Mouse (Mus musculus): ENCODE data around the gene Ptgir.

Ptgir gene

GRCm38 (mm10) chr7:16916342-16917265, 10.3 kb downstream of the Ptgir start:
- DNase-seq (ENCODE audit: low spot score), result no peak

DNA sequence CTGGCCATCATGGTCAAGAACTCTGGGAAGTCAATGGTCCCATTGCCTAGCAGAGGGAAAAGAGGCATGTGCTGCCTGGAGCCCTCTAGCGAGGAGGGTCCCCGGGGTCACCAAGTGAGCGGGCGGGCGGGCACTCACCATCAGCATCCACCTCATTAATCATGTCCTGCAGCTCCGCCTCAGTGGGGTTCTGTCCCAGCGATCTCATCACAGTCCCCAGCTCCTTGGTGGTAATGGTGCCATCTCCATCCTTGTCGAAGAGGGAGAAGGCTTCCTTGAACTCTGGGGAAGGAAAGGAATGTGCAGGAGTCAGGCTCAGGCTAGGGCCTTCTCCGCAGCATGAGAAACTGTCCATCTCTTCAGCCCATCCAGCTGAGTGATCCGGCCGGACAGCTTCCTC, 11.2 kb downstream of the Ptgir start:
- no peak for DNase-seq (ENCODE audit: low spot score)

DNA sequence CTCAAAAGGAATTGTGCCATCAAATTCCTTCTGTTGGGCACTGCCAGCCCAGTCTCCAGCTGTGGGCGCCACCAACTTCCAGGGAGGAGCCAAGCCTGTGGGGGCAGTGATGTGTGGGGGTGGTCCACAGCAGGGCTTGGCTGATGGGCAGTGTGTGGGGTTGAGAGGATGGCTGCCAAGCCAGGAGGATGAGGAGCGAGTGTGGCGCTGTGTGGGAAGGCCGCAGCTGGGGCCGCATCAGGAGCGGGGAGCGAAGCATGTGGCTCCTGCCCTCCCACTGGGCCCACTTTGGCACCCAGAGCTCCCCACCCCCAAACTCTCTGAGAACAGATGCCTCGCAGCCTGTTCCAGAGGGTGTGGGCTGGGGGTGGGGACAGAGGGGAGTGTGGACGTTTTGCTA, 11.7 kb downstream of the Ptgir start:
- no peak for DNase-seq (ENCODE audit: low spot score)

DNA sequence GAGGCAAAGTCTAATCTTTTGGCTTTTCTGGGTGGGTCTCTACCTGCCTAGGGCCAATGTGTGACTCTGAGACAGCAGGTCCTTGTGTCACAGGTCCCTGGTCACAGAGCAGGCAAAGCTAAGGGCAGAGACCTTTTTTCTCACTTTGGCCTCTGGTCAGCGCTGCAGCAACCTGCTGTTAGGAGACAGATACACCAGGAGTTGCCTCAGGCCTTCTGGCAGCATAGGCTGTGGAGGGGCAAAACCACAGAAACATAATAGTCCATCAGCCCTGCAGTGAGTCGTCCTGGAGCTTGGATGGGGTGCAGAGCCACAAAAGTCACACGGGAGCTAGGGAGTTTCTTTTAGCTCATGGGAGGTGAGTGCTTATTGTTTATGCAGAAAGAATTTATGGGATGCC, 12.4 kb downstream of the Ptgir start:
- DNase-seq (ENCODE audit: low spot score), result no peak

GRCm38 (mm10) chr7:16919395-16920149, 13.3 kb downstream of the Ptgir start:
- DNase-seq (ENCODE audit: low spot score), result no peak

- no peak for DNase-seq (ENCODE audit: low spot score)
Measured at GRCm38 (mm10) chr7:16920150-16920579, 13.9 kb downstream of the Ptgir start.

- DNase-seq (ENCODE audit: low spot score), result no peak
Measured at GRCm38 (mm10) chr7:16920818-16921791, 14.8 kb downstream of the Ptgir start.

GRCm38 (mm10) chr7:16921881-16922335, 15.6 kb downstream of the Ptgir start:
- DNase-seq (ENCODE audit: low spot score), result no peak

- DNase-seq (ENCODE audit: low spot score), result no peak
Measured at GRCm38 (mm10) chr7:16922360-16922973, 16.2 kb downstream of the Ptgir start.

DNA sequence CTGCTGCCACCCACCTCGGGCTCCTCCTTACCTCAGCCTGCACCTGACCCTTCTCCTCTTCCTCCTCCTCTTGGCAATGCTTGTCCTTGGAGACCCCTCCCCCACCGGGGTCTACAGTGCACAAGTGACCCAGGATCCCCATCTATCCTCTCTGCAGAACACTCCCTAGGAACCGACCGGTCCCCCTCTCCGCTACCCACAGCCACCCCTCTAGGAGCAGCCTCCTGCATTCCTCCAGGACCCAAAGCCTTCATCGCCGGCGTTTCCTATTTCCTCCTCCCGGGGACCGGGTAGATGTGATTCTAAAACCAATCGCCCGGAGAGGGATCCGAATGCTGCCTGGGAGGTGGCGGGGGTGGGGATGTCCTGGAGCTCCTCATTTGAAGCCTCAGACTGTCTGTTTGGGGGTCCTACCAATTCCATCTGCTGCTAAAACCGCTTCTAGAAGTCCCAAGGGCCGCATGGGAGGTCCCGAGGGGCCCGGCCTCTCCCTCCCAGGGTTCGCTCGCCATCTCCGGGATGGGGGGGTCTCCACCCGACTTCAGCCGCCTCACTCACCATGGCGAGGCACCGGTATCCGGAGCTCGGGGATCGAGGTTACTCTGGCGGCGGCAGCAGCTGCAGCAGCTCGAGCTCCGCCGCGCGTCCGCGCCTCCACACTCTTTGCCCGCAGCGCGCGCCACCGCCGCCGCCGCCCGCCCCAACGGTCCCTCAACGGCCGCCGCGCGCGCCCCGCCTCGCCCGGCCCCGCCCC, 17.2 kb downstream of the Ptgir start:
- no peak for DNase-seq (ENCODE audit: low spot score)

DNA sequence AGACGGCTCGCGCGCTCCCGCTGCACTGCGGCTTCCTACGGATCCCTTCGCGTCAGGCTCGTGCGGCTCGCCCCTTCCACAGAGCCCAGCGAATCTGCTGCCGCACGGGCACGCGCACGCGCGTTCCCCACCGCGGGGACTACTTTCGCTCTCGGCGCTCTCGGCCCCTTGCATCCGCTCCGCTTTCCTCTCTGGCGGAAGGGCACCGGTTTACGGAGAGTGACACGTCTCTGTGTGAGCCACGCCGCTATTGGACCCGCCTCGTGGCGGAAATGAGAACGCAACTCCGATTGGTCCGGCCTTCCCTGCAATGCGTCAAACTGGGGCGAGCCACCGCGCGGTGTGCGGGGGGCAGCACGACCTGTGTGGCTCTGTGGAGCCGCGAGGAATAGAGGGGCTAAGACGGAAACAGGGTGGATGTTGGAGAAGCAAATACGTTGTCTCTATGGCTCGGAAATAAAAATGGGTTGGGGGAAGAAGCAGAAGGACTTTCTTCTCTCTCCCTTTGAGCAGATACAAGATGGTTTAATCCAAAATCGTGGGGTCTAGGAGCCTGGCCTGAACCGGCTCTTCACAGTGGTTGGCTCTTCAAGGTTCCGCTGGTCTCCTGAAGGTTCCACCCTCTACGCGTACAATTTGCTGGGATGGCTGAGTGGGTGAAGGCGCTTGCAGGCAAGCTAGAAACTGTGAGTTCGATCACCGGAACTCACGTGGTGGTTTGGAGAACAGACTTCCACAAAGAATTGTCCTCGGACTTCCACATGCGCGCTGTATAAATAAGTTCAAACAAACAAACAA, 17.9 kb downstream of the Ptgir start, which contains the start of gene Calm3:
TSS of gene Calm3 (minus strand) at position 78 of the 798 bp plus-strand sequence.
- peak; percentile 99 for DNase-seq (ENCODE audit: low spot score)

DNA sequence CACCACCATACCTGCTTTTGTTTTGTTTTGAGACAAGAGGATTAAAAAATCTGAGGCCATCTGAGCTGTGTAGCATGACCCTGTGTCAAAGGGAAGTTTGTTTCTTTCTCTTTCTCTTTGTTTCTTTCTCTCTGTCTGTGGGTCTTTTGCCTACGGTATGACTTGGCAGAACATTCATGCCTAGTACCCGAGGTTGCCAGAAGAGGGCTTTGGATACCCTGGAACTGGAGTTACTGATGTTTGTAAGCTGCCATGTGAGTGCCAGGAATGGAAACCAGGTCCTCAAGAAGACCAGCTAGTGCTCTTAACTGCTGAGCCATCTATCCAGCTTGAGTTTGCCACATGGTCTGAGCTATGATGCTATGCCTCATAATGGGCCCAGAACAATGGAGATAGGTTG, 22.1 kb downstream of the Ptgir start:
- DNase-seq (ENCODE audit: low spot score), result no peak

DNA sequence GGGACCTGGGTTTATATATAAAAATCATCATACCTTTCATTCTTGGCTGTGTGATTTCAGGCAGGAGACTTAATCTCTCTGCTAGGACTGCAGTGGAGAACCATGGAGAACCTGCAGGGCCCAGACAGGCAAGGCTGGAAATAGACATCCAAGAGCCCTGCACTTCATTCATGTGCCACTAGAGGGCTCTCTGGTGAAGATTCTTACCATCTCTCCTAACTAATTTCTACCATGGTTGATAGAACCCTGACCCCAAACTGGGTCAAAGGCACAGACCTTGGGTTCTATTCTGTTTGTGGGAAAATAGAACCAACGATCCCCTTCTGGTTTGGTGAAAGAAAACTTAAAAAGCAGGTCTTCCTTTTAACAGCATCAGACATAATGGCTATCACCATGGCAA, 24.6 kb downstream of the Ptgir start:
- no peak for DNase-seq (ENCODE audit: low spot score)

DNA sequence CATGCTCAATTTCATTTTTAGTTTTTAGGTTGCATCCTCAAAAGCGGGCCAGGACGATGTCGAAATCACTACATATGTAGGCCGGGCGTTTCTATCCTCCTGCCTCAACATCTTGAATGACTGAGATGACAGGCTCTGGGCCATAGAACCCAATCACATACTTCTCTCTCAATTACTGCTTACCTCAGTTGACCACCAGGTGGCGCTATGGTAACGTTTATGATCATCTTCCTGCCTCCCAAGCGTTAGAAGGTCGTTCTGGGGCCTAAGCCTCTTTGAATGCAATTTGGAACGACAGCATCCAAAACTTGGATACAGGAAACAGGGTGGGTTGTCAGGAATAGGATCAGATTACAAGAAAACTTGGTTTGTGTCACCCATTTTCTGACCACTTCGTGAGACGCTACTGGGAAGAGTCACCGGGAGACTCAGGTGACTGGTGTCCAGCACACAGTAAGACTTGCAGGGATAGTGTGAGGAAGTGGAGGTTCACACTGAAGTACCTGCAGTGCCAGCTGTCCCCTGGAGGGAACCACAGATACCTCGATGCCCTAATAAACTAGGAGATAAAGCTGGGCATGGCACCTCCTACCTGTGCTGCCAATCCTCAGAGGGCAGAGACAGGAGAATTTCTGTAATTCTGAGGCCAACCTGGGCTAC, 25.8 kb downstream of the Ptgir start:
- DNase-seq (ENCODE audit: low spot score), result peak; percentile 83

DNA sequence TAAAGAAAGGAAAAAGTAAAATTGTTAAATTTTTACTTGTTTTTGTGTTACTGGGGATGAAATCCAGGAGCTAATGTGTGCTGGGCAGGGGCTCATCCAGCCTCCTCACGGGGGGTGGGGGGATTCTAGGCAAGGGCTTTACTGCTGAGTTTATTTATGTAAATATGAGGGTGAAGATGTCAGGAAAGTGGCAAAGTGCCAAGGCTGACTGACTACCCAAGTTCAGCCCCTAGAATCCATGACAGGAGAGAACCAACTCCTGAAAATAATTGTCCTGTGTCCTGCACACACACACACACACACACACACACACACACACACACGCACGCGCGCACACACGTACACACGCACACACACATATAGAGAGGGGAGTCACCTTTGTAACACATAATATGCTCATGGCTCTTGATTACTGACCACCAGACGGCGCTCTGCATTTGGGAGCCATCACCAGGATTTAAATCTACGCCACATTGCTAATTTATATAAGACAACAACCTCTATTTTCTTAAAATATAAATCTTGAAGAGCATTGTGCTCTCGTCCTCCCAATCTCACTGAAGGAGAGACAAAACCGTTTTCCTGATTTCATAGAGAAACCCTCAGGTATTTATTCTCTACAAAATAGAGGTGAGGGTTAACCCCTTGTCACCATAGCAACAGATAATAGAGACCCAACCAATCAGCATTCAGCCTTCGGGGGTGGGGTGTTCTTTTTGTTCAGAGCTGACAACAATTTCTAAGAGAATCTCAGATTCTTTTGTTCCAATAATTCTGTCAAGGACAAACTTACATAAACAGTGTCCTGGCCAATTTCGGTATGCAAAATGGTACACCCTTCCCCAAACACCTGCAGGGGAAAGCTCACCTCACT, 26.7 kb downstream of the Ptgir start:
- DNase-seq (ENCODE audit: low spot score), result no peak

DNA sequence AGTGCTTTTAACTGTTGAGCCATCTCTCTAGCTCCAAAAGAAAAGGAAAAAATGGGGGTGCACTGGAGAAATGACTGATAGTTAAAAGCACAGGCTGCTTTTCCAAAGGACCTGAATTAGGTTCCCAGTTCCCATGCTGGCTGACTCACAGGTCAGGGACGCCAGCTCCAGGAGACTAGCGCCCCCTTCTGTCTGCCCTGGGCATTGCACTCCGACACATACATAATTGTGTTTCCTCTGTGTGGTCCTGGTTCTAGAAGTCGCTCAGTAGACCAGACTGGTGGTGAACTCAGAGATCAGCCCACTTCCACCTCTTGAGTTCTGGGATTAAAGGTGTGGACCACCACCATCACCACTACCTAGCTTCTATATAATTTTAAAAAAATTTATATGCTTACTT, 31.0 kb downstream of the Ptgir start:
- DNase-seq (ENCODE audit: low spot score), result no peak

DNA sequence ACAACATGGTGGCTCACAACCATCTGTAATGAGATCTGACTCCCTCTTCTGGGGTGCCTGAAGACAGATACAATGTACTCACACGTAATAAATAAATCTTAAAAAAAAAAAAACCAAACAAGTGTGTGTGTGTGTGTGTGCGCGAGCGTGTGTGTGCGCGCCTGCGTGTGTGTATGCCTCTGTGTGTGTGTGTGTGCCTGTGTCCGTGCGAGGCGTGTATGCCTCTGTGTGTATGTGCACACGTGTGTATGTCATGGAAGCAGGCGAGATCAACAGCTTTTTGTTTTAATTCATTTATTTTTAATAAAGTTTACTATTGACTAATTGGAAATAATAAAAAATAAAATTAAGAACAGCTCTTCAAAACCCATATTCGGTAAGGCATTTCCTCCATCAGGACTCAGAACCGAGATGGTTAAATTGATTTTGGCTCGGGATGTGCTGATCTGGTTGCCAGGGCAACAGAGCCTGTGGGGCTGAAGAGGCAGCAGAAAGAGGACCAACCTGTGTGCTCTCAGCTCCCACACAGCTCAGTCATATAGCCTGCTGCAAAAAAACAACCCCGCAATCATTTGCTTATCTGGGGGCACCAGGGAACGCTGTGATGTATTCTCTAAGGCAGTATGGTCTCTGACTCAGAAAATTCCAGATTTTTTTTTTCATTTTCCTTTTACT, 32.0 kb downstream of the Ptgir start:
- no peak for DNase-seq (ENCODE audit: low spot score)

DNA sequence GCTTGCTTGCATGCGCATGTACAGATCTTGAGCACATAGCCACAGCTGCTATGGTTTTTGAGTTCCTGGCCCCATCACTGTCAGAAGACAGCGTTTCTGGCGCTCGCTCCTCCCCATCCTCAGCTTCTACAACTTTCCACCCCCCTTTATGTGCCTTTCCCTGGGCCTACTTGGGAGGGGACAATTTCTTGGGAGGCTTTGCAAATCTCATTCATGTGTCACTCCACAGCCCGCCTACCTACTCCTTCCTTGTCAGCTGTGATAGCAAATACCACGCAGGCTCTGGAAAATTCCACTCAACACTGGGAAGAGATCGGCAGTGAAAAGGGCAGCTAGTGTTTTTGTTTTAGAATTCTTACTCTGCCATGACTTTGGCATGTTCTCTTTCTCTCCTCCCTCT, 34.0 kb downstream of the Ptgir start:
- no peak for DNase-seq (ENCODE audit: low spot score)

All from ovary, postnatal 14 days (tissue).